Mouse (Mus musculus) megakaryocyte, embryonic 14.5 days (primary cell): ENCODE measurements around the gene Rasgef1b. TPM values are rescaled to one million over a fixed set of nuclear protein-coding genes. Genes with fewer than 3 reads are reported as not detected.

Experiments
- H3K27me3 ChIP-seq: replicated peaks from 2 replicates; pipeline ENCODE3; 2012; ENCODE audit warnings: inconsistent platforms
- H3K36me3 ChIP-seq: replicated peaks from 2 replicates; pipeline ENCODE3; 2012; ENCODE audit warnings: low read length, inconsistent platforms, mixed read lengths
- H3K4me1 ChIP-seq: 2 replicates; pipeline ENCODE4 v1.6.1; 2012; ENCODE audit warnings: inconsistent platforms
- H3K4me3 ChIP-seq: replicated peaks from 2 replicates; pipeline ENCODE3; 2012; ENCODE audit warnings: moderate library complexity, mild to moderate bottlenecking, inconsistent platforms
- H3K9me3 ChIP-seq: 2 replicates; pipeline ENCODE4 v1.6.1; 2012; ENCODE audit warnings: inconsistent platforms
- FLI1 ChIP-seq: IDR thresholded peaks from 2 replicates; pipeline ENCODE4 v1.6.1; 2012; ENCODE audit warnings: low read length, inconsistent platforms, mixed read lengths
- GATA1 ChIP-seq: IDR thresholded peaks from 3 replicates; pipeline ENCODE4 v1.6.1; 2012; ENCODE audit warnings: mixed read lengths, low read length, inconsistent platforms, borderline replicate concordance
- polyA plus RNA-seq: library from polyadenylated mRNA; stranded (reverse); fragments of >175 nt; gene quantifications from 2 replicates; pipeline ENCODE4 v1.2.3, GENCODE M21; 2012; ENCODE audit warnings: low replicate concordance; ENCODE audit not compliant: insufficient read depth

Gene Rasgef1b
- polyA plus RNA-seq, 1 experiment: 2.9 TPM

DNA sequence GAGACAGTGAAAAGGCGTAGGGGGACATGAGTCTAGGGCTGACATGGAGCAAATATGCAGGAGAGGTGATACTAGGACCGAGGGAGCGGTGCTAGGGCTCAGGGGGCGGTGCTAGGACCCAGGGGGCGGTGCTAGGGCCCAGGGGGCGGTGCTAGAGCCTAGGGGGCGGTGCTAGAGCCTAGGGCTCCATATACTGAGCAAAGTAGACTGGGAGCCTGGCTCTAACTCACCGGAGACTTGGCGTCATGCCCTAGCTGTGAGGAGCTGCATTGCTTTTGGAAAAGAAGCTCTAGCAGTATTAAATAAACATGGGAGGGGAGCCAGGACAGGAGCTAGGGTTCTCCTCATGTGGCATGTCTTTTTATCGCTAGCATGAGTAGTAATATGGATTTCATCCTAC, 75.9 kb downstream of the Rasgef1b start:
- peaks cover 5% of the 10 kb centered on the region for H3K27me3 ChIP-seq
- TF ChIP-seq FLI1 (no peak), GATA1 (no peak)
- peaks cover 15% of the 10 kb centered on the region; the same call in 1 of the 2 replicates for H3K9me3 ChIP-seq

DNA sequence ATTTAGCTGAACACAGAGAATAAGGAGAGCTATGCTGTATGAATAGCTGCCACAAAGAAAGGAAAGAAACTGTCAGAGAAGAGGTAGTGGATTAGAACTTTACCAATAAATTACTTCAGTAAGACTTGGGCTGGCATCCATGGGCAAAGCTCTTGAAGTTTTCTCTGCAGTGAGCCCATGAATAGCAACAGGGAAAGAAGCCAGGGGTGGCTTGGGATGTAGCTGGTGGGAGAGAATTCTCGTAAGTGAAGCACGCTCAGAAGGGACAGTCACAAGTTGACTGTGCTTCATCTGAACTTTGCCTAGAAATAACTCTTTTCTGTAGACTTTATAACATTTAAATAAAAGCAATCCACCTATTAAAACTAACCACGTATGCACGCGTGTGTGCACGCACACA, 87.5 kb downstream of the Rasgef1b start:
- no peak overlapping the region for H3K4me3 ChIP-seq
- peaks cover 8% of the 10 kb centered on the region for H3K9me3 ChIP-seq
- no peaks in the 10 kb centered on the region for H3K36me3 ChIP-seq
- no peak for TF ChIP-seq GATA1
- TF ChIP-seq FLI1: no peak
- H3K4me1 ChIP-seq: peaks cover 51% of the 10 kb centered on the region
- H3K27me3 ChIP-seq: peaks cover 6% of the 10 kb centered on the region

More for the DNA sequence above, 75.9 kb downstream of the Rasgef1b start:
- no peak overlapping the region for H3K4me3 ChIP-seq
- H3K4me1 ChIP-seq: peaks cover 29% of the 10 kb centered on the region
- H3K36me3 ChIP-seq: no peaks in the 10 kb centered on the region

DNA sequence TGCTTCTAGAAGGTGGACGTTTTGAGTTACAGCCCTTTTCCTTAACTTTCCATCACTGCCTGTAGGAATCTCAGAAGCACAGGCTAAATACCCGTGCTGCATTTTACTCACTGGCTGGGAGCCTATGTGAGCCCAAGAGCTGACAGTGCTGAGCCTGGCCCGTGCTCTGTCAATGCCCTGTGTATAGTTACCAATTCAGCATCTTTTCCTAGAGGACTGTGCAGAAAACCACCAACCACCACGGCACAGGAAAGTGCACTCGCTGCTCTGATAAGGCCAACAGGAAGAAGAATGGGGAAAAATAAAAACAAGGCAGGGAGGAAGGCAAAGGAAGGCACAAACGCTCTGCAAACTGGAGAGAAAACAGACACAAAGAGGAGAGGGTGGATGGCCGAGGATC, 92.3 kb downstream of the Rasgef1b start:
- no peaks in the 10 kb centered on the region for H3K27me3 ChIP-seq
- H3K9me3 ChIP-seq: no peaks in the 10 kb centered on the region
- H3K36me3 ChIP-seq: no peaks in the 10 kb centered on the region
- peak overlapping the region; percentile 15 for H3K4me3 ChIP-seq
- H3K4me1 ChIP-seq: peaks cover 73% of the 10 kb centered on the region
- TF ChIP-seq FLI1 (no peak), GATA1 (peak; percentile 40; the same call in 1 of the 3 replicates)

DNA sequence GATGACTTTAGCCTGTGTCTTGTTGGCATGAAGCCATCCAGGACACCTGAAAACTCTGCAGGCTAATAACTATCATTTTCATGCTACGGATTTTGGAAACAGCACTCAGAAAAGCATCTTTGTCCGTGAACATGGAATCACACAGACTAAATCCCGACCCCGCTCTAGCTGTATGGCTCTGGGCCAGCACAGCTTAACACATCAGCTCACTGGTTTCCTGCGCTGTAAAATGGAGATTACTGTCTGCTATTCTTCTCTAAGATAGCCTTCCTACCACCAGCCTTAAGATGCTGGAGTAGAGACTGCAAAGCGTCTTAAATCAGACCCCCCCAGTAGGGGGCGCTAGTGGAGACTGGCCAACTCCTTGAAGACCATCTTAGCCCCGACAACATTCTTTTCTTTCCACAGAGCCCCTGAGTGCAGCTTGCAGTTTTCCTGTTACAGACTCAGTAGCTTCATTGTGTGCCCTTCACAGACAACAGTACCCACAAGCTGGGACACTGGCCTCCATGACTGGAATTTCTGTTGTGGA, 94.8 kb downstream of the Rasgef1b start:
- Histone ChIP-seq H3K4me1 (peaks cover 70% of the 10 kb centered on the region), H3K9me3 (no peaks in the 10 kb centered on the region)
- TF ChIP-seq GATA1: no peak

DNA sequence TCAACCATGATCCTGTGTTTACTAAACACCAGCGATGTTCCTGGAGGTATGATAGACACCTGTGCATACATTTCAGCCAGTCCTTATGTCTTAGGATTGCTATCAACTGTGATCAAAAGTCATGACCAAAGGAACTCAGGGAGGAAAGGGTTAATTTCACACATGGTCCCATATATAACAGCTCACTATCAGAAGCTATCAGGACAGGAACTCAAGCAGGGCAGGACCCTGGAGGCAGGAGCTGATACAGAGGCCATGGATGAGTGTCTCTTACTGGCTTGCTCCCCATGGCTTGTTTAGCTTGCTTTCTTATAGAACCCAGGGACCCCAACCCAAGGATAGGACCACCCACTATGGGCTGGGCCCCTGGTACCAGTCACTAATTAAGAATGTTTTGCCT, 95.3 kb downstream of the Rasgef1b start:
- no peaks in the 10 kb centered on the region for H3K27me3 ChIP-seq
- TF ChIP-seq GATA1: no peak
- TF ChIP-seq FLI1: no peak
- H3K4me1 ChIP-seq: peaks cover 72% of the 10 kb centered on the region
- no peaks in the 10 kb centered on the region for H3K36me3 ChIP-seq
- H3K9me3 ChIP-seq: no peaks in the 10 kb centered on the region
- no peak overlapping the region for H3K4me3 ChIP-seq

More for the DNA sequence above, 94.8 kb downstream of the Rasgef1b start:
- Histone ChIP-seq H3K36me3 (no peaks in the 10 kb centered on the region), H3K27me3 (no peaks in the 10 kb centered on the region), H3K4me3 (no peak overlapping the region)

DNA sequence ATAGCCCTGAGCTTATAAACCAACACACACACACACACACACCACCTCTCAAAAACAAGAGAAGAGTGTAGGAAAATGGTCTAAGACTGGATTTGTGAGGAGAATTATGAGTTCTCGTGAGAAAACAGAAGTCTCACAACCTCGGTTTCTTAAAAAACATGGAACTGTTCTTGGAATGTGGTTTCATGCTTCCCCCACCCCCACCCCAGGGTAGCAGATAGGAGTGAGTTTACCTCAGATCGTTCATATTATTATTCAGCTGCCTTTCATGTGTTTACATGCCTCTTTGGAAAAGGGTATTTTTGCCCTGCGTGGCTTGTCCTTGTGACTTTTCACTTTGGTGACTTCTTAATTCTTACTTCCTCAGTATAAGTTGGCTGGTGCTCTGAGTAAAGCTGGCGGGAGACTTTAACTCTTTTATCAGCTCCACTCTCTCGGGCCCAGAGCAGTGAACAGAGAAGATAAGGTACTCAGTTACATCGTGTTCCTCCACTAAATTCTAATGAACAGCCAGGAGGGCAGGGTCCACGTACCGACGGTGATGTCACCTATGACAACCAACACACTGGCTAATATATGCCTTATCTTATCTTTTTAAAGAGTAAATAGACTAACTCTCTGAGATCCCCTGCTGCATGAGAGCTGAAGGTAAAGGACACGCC, 96.1 kb downstream of the Rasgef1b start:
- TF ChIP-seq FLI1: no peak
- peaks cover 72% of the 10 kb centered on the region for H3K4me1 ChIP-seq
- H3K27me3 ChIP-seq: no peaks in the 10 kb centered on the region
- no peak overlapping the region for H3K4me3 ChIP-seq
- H3K9me3 ChIP-seq: no peaks in the 10 kb centered on the region
- no peaks in the 10 kb centered on the region for H3K36me3 ChIP-seq

DNA sequence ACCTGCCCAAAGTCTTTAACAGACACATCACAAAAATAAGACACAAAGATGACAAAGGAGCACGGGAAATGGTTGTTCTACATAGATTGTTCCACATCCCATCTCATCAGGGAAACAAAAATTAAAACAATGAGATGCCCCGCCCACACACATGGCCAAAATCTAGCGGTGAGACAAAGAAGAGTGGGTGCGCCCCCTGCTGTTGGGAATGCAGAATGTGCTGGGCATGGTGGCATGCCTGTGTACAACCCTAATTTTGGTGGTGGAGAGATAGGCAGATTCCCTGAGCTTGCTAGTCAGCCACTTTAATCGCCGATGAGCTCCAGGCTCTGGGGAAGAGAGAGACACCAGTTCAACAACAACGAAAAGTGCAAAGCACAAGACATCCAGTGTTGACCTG, 98.8 kb downstream of the Rasgef1b start:
- Histone ChIP-seq H3K36me3 (no peaks in the 10 kb centered on the region), H3K9me3 (no peaks in the 10 kb centered on the region), H3K4me1 (peaks cover 69% of the 10 kb centered on the region), H3K4me3 (no peak overlapping the region), H3K27me3 (peaks cover 2% of the 10 kb centered on the region)
- no peak for TF ChIP-seq GATA1

DNA sequence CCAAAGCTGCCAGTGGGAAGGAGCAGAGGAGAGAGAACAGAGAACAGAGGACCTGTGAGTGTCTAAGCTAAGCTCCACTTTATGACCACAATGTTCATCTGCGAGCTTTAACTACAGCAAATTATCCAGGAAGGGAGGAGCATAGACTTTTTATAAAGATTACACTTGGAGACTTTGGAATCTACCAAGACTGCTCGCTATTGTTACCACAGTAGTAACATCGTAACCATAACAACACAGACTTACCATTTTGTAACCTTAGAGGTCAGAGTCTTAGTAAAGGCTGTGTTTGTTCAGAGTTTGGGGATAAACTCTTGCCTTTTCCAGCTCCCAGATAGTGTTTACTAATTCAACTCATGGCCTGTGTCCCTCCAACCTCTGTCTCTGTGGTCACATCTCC, 103.3 kb downstream of the Rasgef1b start:
- H3K4me3 ChIP-seq: no peak overlapping the region
- peaks cover 20% of the 10 kb centered on the region for H3K27me3 ChIP-seq
- no peaks in the 10 kb centered on the region for H3K9me3 ChIP-seq
- TF ChIP-seq GATA1 (no peak), FLI1 (no peak)
- no peaks in the 10 kb centered on the region for H3K36me3 ChIP-seq
- H3K4me1 ChIP-seq: peaks cover 50% of the 10 kb centered on the region

DNA sequence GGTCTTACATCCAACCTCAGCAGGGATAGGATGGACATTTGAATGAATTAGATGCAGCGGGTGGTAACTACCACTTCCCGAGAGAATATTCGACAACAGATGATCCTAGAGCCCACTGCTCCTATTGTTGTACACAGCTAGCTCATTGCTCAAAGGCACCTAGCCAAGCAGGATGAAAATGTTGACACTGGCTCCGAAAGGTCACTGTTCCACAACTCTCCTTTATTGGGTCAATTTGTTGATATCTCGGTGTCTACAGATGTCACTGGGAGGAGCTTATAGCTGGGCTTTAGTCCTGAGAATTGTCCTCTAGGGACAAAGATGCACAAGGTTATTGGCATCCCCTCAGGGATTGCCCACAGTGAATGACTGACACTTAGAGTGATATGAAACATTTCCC, 108.1 kb downstream of the Rasgef1b start:
- Histone ChIP-seq H3K27me3 (peaks cover 37% of the 10 kb centered on the region), H3K9me3 (no peaks in the 10 kb centered on the region), H3K36me3 (no peaks in the 10 kb centered on the region), H3K4me1 (peaks cover 38% of the 10 kb centered on the region), H3K4me3 (no peak overlapping the region)
- no peak for TF ChIP-seq FLI1
- TF ChIP-seq GATA1: no peak

DNA sequence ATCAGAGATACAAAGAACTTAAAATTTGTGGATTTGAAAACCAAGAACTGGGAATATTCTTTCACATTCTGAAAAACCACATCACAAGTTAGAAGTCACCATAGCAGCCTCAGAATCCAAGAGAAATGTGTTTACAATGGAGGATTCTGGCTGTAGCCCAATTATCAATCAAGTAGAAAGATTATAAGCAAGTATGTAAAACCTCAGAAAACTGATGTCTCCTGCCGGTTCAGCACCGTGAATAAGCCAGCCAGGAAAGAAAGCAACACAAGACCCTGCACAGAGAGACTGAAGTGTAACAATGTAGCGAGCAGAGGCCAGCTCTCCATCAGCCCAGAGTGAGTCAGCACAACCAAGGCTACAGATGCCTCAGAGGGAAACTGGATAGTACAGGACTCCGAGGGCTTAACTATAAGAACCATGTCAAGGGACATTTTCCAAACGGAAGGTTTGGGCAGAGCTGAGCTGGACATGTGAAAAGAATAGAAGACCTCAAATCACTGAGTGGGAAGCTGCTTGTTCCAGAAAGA, 111.5 kb downstream of the Rasgef1b start:
- peaks cover 4% of the 10 kb centered on the region for H3K9me3 ChIP-seq
- TF ChIP-seq FLI1 (no peak), GATA1 (no peak)
- peak overlapping the region; percentile 14 for H3K4me3 ChIP-seq
- no peaks in the 10 kb centered on the region for H3K36me3 ChIP-seq
- peaks cover 47% of the 10 kb centered on the region for H3K4me1 ChIP-seq
- H3K27me3 ChIP-seq: peaks cover 63% of the 10 kb centered on the region
